Mouse (Mus musculus) fibroblast of lung, adult 2 months (primary cell): ENCODE measurements around the gene Prh1.
"Not testable (repeated sequence)": the region's sequence is repeated elsewhere in the genome, so short reads cannot be mapped to it uniquely, and the experiment has no call there.

Experiments used
- DNase-seq: peaks from one replicate; pipeline ENCODE4 v3.0.0-alpha.2; 2011; ENCODE audit warnings: low read depth

Prh1 gene

DNA sequence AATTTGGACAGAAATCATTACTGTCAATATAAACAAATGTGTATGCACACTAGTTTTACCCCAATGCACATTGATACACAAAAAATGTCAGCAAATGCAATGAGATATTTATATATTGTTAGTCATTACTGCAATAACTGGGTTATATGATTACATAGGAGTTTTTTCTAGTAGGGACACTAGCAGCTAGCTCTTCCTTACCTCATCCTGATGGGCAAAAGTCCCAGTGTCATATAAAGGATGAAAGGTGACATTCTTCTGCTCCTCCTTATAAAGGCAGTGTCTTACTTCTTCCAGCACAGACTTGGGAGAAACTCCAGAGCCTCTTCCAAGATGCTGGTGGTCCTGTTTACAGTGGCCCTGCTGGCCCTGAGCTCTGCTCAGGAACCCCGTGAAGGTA lies at the start of gene Prh1:
Gene Prh1, plus strand, starts transcription at position 301 of the 400 bp plus-strand sequence.
- not testable (repeated sequence) for DNase-seq

DNA sequence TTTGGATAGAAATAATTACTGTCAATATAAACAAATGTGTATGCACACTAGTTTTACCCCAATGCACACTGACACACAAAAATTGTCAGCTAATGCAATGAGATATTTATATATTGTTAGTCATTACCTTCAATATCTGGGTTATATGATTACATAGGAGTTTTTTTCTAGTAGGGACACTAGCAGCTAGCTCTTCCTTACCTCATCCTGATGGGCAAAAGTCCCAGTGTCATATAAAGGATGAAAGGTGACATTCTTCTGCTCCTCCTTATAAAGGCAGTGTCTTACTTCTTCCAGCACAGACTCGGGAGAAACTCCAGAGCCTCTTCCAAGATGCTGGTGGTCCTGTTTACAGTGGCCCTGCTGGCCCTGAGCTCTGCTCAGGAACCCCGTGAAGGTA lies 26.0 kb downstream of the Prh1 start, which contains the start of gene Prp2:
Gene Prp2, plus strand, starts transcription at position 301 of the 400 bp plus-strand sequence.
- not testable (repeated sequence) for DNase-seq
